Mouse (Mus musculus) CH12.LX (cell line): Measurements from ENCODE around the gene Vegfd. TPM values are rescaled to one million over a fixed set of nuclear protein-coding genes. Genes with fewer than 3 reads are reported as not detected.

Source experiments
- DNase-seq: peaks from one replicate; pipeline ENCODE4 v3.0.0-alpha.2; 2013; ENCODE audit errors: extremely low read depth
- H3K27ac ChIP-seq: 2 replicates; pipeline ENCODE4 v1.5.1; 2012; ENCODE audit warnings: low read depth, mild to moderate bottlenecking, control low read depth, moderate library complexity; ENCODE audit not compliant: insufficient read depth
- H3K27me3 ChIP-seq: replicated peaks from 2 replicates; pipeline ENCODE3; 2012; ENCODE audit warnings: inconsistent platforms
- H3K36me3 ChIP-seq, 2 experiments: replicated peaks in 1 of 2; 2 replicates each; pipeline versions ENCODE3 to v1.6.1; 2012; ENCODE audit warnings: inconsistent platforms in 1 of 2, low read length in 1 of 2, mild to moderate bottlenecking in 1 of 2, mixed read lengths in 1 of 2, moderate library complexity in 1 of 2; ENCODE audit not compliant: control insufficient read depth in 1 of 2, insufficient read depth in 1 of 2
- H3K4me1 ChIP-seq, 2 experiments: 2 replicates each; pipeline ENCODE4 v1.6.1; 2012; ENCODE audit warnings: inconsistent platforms in 1 of 2, moderate library complexity in 1 of 2; ENCODE audit not compliant: insufficient read depth in 2 of 2, control insufficient read depth in 1 of 2
- H3K4me2 ChIP-seq: 2 replicates; pipeline ENCODE4 v1.6.1; 2012; ENCODE audit warnings: low read depth, mild to moderate bottlenecking, control low read depth; ENCODE audit not compliant: poor library complexity, insufficient read depth, severe bottlenecking
- H3K4me3 ChIP-seq, 3 experiments: fragments of 150-350 bp in 1 of 3; sonication (generic) in 1 of 3; replicated peaks in 1 of 3; 2 replicates each; pipeline versions ENCODE3 to v1.5.1; 2011 to 2012; ENCODE audit warnings: low read depth in 2 of 3, low read length in 2 of 3, mild to moderate bottlenecking in 2 of 3, moderate library complexity in 2 of 3, control low read depth in 1 of 3, improper control_type of control experiment in 1 of 3, inconsistent platforms in 1 of 3, mixed read lengths in 1 of 3; ENCODE audit not compliant: poor library complexity in 1 of 3
- H3K79me2 ChIP-seq: replicated peaks from 2 replicates; pipeline ENCODE4 v1.6.1; 2012; ENCODE audit warnings: mild to moderate bottlenecking, moderate library complexity; ENCODE audit not compliant: control insufficient read depth, poor library complexity, insufficient read depth, severe bottlenecking; ENCODE audit errors: extremely low read depth
- H3K9ac ChIP-seq: 2 replicates; pipeline ENCODE4 v1.6.1; 2012; ENCODE audit warnings: low read depth, mild to moderate bottlenecking, control low read depth, moderate library complexity; ENCODE audit not compliant: insufficient read depth
- H3K9me3 ChIP-seq: replicated peaks from 2 replicates; pipeline ENCODE3; 2012; ENCODE audit warnings: low read length, inconsistent platforms, mixed read lengths
- BHLHE40 ChIP-seq: IDR thresholded peaks from 2 replicates; pipeline ENCODE4 v1.6.1; 2011; ENCODE audit warnings: mild to moderate bottlenecking, low read depth, low read length, improper control_type of control experiment
- CHD1 ChIP-seq: IDR thresholded peaks from 2 replicates; pipeline ENCODE4 v1.6.1; 2012; ENCODE audit warnings: low read depth, low read length, improper control_type of control experiment, inconsistent platforms
- ELF1 ChIP-seq: IDR thresholded peaks from 2 replicates; pipeline ENCODE4 v1.6.1; 2014; ENCODE audit warnings: low read depth, mild to moderate bottlenecking, inconsistent platforms, low read length, improper control_type of control experiment
- ETS1 ChIP-seq: conservative IDR thresholded peaks from 2 replicates; pipeline ENCODE4 v1.6.1; 2012; ENCODE audit warnings: low read depth, mild to moderate bottlenecking, inconsistent platforms, low read length, improper control_type of control experiment, moderate library complexity
- HCFC1 ChIP-seq: IDR thresholded peaks from 2 replicates; pipeline ENCODE4 v1.6.1; 2012; ENCODE audit warnings: low read depth, mild to moderate bottlenecking, inconsistent platforms, low read length, improper control_type of control experiment
- JUN ChIP-seq: IDR thresholded peaks from 2 replicates; pipeline ENCODE4 v1.6.1; 2011; ENCODE audit warnings: low read depth, mild to moderate bottlenecking, low read length, improper control_type of control experiment, moderate library complexity; ENCODE audit not compliant: insufficient read depth
- JUND ChIP-seq: conservative IDR thresholded peaks from 2 replicates; pipeline ENCODE4 v1.6.1; 2011; ENCODE audit warnings: low read depth, low read length, improper control_type of control experiment
- KAT2A ChIP-seq: IDR thresholded peaks from 2 replicates; pipeline ENCODE4 v1.6.1; 2012; ENCODE audit warnings: low read length, improper control_type of control experiment, inconsistent platforms; ENCODE audit not compliant: insufficient replicate concordance
- MAFK ChIP-seq: IDR thresholded peaks from 2 replicates; pipeline ENCODE4 v1.6.1; 2011; ENCODE audit warnings: low read length, improper control_type of control experiment; ENCODE audit not compliant: insufficient replicate concordance
- MAX ChIP-seq: IDR thresholded peaks from 2 replicates; pipeline ENCODE4 v1.6.1; 2011; ENCODE audit warnings: low read length, improper control_type of control experiment
- MAZ ChIP-seq: IDR thresholded peaks from 2 replicates; pipeline ENCODE4 v1.6.1; 2012; ENCODE audit warnings: low read depth, mild to moderate bottlenecking, inconsistent platforms, low read length, improper control_type of control experiment, moderate library complexity
- MEF2A ChIP-seq: IDR thresholded peaks from 2 replicates; pipeline ENCODE4 v1.6.1; 2014; ENCODE audit warnings: low read depth, mild to moderate bottlenecking, inconsistent platforms, low read length, improper control_type of control experiment, borderline replicate concordance
- MXI1 ChIP-seq: IDR thresholded peaks from 2 replicates; pipeline ENCODE4 v1.6.1; 2011; ENCODE audit warnings: mild to moderate bottlenecking, low read depth, low read length, improper control_type of control experiment
- NRF1 ChIP-seq: IDR thresholded peaks from 2 replicates; pipeline ENCODE4 v1.6.1; 2014; ENCODE audit warnings: low read depth, mild to moderate bottlenecking, inconsistent platforms, low read length, improper control_type of control experiment, moderate library complexity
- PAX5 ChIP-seq: IDR thresholded peaks from 2 replicates; pipeline ENCODE4 v1.6.1; 2012; ENCODE audit warnings: low read length, inconsistent platforms, mixed read lengths
- POLR2A ChIP-seq: IDR thresholded peaks from 2 replicates; pipeline ENCODE4 v1.6.1; 2011; ENCODE audit warnings: low read depth, mild to moderate bottlenecking, improper control_type of control experiment, low read length
- POLR2AphosphoS2 ChIP-seq: IDR thresholded peaks from 2 replicates; pipeline ENCODE4 v1.6.1; 2011; ENCODE audit warnings: low read depth, low read length, improper control_type of control experiment
- RAD21 ChIP-seq: IDR thresholded peaks from 2 replicates; pipeline ENCODE4 v1.6.1; 2011; ENCODE audit warnings: low read depth, mild to moderate bottlenecking, low read length, improper control_type of control experiment, moderate library complexity
- RCOR1 ChIP-seq: conservative IDR thresholded peaks from 2 replicates; pipeline ENCODE4 v1.6.1; 2012; ENCODE audit warnings: low read depth, mild to moderate bottlenecking, inconsistent platforms, low read length, improper control_type of control experiment
- TCF12 ChIP-seq: IDR thresholded peaks from 2 replicates; pipeline ENCODE4 v1.6.1; 2014; ENCODE audit warnings: low read depth, mild to moderate bottlenecking, inconsistent platforms, low read length, improper control_type of control experiment
- USF1 ChIP-seq: IDR thresholded peaks from 2 replicates; pipeline ENCODE4 v1.6.1; 2014; ENCODE audit warnings: low read depth, mild to moderate bottlenecking, inconsistent platforms, low read length, improper control_type of control experiment
- USF2 ChIP-seq: conservative IDR thresholded peaks from 2 replicates; pipeline ENCODE4 v1.6.1; 2011; ENCODE audit warnings: low read depth, low read length, improper control_type of control experiment
- ZC3H11A ChIP-seq: IDR thresholded peaks from 2 replicates; pipeline ENCODE4 v1.6.1; 2012; ENCODE audit warnings: low read depth, mild to moderate bottlenecking, inconsistent platforms, low read length, improper control_type of control experiment
- ZKSCAN1 ChIP-seq: IDR thresholded peaks from 2 replicates; pipeline ENCODE4 v1.6.1; 2012; ENCODE audit warnings: low read depth, inconsistent platforms, low read length, improper control_type of control experiment, borderline replicate concordance
- ZMIZ1 ChIP-seq: IDR thresholded peaks from 2 replicates; pipeline ENCODE4 v1.6.1; 2012; ENCODE audit warnings: low read depth, mild to moderate bottlenecking, inconsistent platforms, low read length, improper control_type of control experiment
- ZNF384 ChIP-seq: IDR thresholded peaks from 2 replicates; pipeline ENCODE4 v1.6.1; 2012; ENCODE audit warnings: low read depth, low read length, improper control_type of control experiment, inconsistent platforms
- dilution Hi-C: fragments of 300-500 bp; cut with MboI; formaldehyde crosslinking; loops from 2 replicates; pipeline ENCODE4 v1.14.3; 2020; ENCODE audit warnings: low sequenced_read_pairs; ENCODE audit not compliant: extremely low pct_unique_long_range_greater_than_20kb, extremely low pct_ligation_motif_present
- in situ Hi-C: fragments of 300-500 bp; cut with MboI; formaldehyde crosslinking; loops from 3 replicates; pipeline ENCODE4 v1.14.3; 2019; ENCODE audit warnings: low sequenced_read_pairs, low pct_ligation_motif_present, low pct_unique_long_range_greater_than_20kb, mixed read lengths
- polyA plus RNA-seq: library from polyadenylated mRNA; unstranded; fragments of >175 nt; gene quantifications from 2 replicates; pipeline ENCODE4 v1.2.1, GENCODE M21; 2012; ENCODE audit warnings: low read depth; ENCODE audit not compliant: insufficient read length
- total RNA-seq, 2 experiments: library from RNA; depleted of rRNA; stranded (reverse); fragments of 300-350 nt in 1 of 2; fragments of >200 nt in 1 of 2; gene quantifications; 2 replicates each; pipeline ENCODE4 v1.2.3; 2012 to 2014

Gene Vegfd
- total and polyA plus RNA-seq, 3 experiments = not detected

DNA sequence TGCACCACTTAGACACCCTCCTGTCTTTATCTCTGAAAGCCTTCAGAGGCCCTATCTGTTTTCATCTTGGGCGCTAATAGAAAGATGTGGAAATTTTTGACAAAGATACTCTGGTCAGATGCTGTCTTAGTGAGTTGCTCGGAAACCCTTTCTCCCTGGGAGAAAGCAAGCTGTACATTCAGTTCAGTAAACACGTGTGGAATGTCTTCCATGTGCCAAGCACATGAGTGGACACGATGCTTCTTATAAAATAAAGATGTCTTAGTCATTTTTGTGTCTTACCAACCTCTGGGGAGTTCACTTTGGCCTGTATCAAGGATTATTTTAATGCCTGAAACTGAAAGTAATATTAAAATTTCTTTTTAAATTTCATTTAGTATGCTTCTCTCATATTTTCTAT is 6.5 kb downstream of the Vegfd start:
- no peaks in the 10 kb centered on the region for H3K36me3 ChIP-seq
- H3K79me2 ChIP-seq = no peaks in the 10 kb centered on the region
- in situ Hi-C loops (no loop called here), dilution Hi-C loops (no loop called here)
- no peak overlapping the region for H3K27ac ChIP-seq
- no peak overlapping the region for H3K4me2 ChIP-seq
- no peak overlapping the region for H3K9ac ChIP-seq
- no peak for DNase-seq
- no peaks in the 10 kb centered on the region for H3K4me1 ChIP-seq
- no peak overlapping the region for H3K4me3 ChIP-seq
- H3K9me3 ChIP-seq = no peaks in the 10 kb centered on the region
- TF ChIP-seq RAD21 = no peak
- no peak for TF ChIP-seq MAX
- TF ChIP-seq MEF2A = no peak
- no peak for TF ChIP-seq POLR2AphosphoS2
- TF ChIP-seq CHD1 = no peak
- TF ChIP-seq JUND = no peak
- TF ChIP-seq MAZ = no peak
- no peak for TF ChIP-seq RCOR1
- TF ChIP-seq MAFK = no peak
- no peak for TF ChIP-seq MXI1
- no peak for TF ChIP-seq NRF1
- TF ChIP-seq ZMIZ1 = no peak
- no peak for TF ChIP-seq BHLHE40
- no peak for TF ChIP-seq ZNF384
- TF ChIP-seq, all 38 proteins: peak for 0
- no peaks in the 10 kb centered on the region for H3K27me3 ChIP-seq

DNA sequence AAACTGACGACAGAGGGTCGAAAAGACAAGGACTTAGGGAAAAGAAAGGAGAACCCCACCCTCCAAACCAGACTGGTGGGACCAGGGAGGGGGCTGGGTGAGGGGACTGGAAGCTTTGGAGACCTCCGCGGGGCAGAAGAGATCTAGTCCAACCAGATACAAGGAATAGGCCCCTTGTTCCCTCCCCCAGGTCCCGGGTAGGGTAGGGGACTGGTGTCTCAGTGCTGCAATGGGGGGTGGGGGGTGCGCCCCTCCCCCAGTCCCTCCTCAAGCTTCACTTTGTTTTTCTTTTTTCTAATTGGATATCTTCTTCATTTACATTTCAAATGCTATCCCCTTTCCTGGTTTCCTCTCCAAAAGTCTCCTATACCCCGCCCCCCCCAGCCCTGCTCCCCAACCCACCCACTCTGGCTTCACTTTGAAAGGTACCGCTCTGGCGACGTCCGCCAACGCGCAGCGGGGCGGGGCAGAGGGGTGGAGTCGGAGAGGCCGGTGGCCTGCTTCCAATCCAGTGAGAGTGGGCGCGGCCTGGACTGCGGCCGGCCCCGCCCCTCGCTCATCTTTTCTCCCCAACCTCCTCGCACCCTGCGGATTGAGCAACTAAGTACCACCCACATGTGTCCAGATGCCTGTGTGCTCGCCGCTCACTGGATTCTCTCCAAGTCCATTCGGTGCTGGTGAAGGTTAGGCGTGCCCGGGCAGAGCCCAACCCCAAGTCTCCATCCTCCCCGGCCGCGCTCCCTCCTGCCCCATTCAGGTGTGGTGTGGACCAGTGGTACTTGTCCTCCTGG is 8.6 kb downstream of the Vegfd start:
- DNase-seq = peak; percentile 71
- Histone ChIP-seq H3K4me3 (peak overlapping the region in 2 of 3 experiments; percentile 39 to 53), H3K27ac (no peak overlapping the region), H3K79me2 (no peaks in the 10 kb centered on the region), H3K36me3 (no peaks in the 10 kb centered on the region), H3K27me3 (no peaks in the 10 kb centered on the region), H3K4me1 (no peaks in the 10 kb centered on the region), H3K9me3 (no peaks in the 10 kb centered on the region), H3K9ac (peak overlapping the region; percentile 27; the same call in 1 of the 2 replicates), H3K4me2 (peak overlapping the region; percentile 83)
- dilution Hi-C loops (no loop called here), in situ Hi-C loops (no loop called here)
- TF ChIP-seq ZKSCAN1 (no peak), ELF1 (no peak), ZMIZ1 (no peak), POLR2A (0 out of 2 replicates have a peak, but pooled peaks have one; percentile 21), PAX5 (no peak), JUN (no peak), JUND (no peak), USF1 (no peak), USF2 (no peak), HCFC1 (no peak), ZC3H11A (no peak), ETS1 (no peak), KAT2A (no peak), TCF12 (0 out of 2 replicates have a peak, but pooled peaks have one; percentile 13)
